ENCODE assay signal across 31 mouse cellular contexts in genomic region chr12:93188940-93189339, GRCm38 (mm10).
"Had no signal": no experiment of that assay in that cellular context is flagged by ENCODE, and none has a peak within 500 bp of the region (broad histone marks: within the 10 kb centered on the region; RNA-seq: fewer than 3 reads in every experiment).

No protein-coding gene starts in this region.

- ATAC-seq: liver, embryonic 12.5 days; liver, postnatal 0 days; midbrain, embryonic 13.5 days; midbrain, embryonic 15.5 days; midbrain, embryonic 16.5 days had no signal

- H3K4me2 ChIP-seq: limb, embryonic 12.5 days; limb, embryonic 13.5 days; limb, embryonic 15.5 days; liver, embryonic 11.5 days; liver, embryonic 12.5 days; liver, embryonic 13.5 days; liver, embryonic 15.5 days; lung, embryonic 14.5 days; lung, embryonic 15.5 days; midbrain, embryonic 11.5 days; midbrain, embryonic 12.5 days; midbrain, embryonic 13.5 days; midbrain, embryonic 15.5 days; neural tube, embryonic 12.5 days had no signal

- H3K27ac ChIP-seq: left cerebral cortex, adult 2 months; limb, embryonic 10.5 days; limb, embryonic 12.5 days; limb, embryonic 13.5 days; limb, embryonic 15.5 days; liver, embryonic 12.5 days; liver, embryonic 13.5 days; liver, embryonic 14.5 days; liver, embryonic 15.5 days; lung, embryonic 15.5 days; macrophage; midbrain, embryonic 10.5 days; midbrain, embryonic 12.5 days; midbrain, embryonic 13.5 days; midbrain, embryonic 15.5 days; neural tube, embryonic 12.5 days had no signal

- H3K9ac ChIP-seq: limb, embryonic 12.5 days; limb, embryonic 13.5 days; limb, embryonic 15.5 days; liver, embryonic 12.5 days; liver, embryonic 13.5 days; liver, embryonic 14.5 days; liver, embryonic 15.5 days; liver, postnatal 0 days; lung, embryonic 14.5 days; lung, embryonic 15.5 days; midbrain, embryonic 12.5 days; midbrain, embryonic 13.5 days; midbrain, embryonic 15.5 days; neural tube, embryonic 12.5 days had no signal

- H3K27me3 ChIP-seq: limb, embryonic 12.5 days; limb, embryonic 13.5 days; limb, embryonic 15.5 days; liver, embryonic 12.5 days; liver, embryonic 13.5 days; liver, embryonic 15.5 days; lung, embryonic 15.5 days; megakaryocyte, embryonic 14.5 days; midbrain, embryonic 12.5 days; midbrain, embryonic 13.5 days; midbrain, embryonic 15.5 days; neural tube, embryonic 12.5 days had no signal

- H3K36me3 ChIP-seq: limb, embryonic 10.5 days; limb, embryonic 12.5 days; limb, embryonic 13.5 days; limb, embryonic 15.5 days; liver, embryonic 12.5 days; liver, embryonic 13.5 days; liver, embryonic 15.5 days; lung, embryonic 15.5 days; midbrain, embryonic 10.5 days; midbrain, embryonic 12.5 days; midbrain, embryonic 13.5 days; midbrain, embryonic 15.5 days; neural tube, embryonic 12.5 days had no signal

- DNase-seq: left cerebral cortex, postnatal 4 days; liver; liver, embryonic 13.5 days; liver, postnatal 0 days; lung, adult 18-20 months; lung, embryonic 14.5 days; lung, postnatal 10 days; lung, postnatal 14 days; lung, postnatal 36 days; lung, postnatal 4 days; midbrain, embryonic 14.5 days had no signal

- H3K9me3 ChIP-seq: limb, embryonic 10.5 days; limb, embryonic 12.5 days; limb, embryonic 13.5 days; limb, embryonic 15.5 days; liver, embryonic 12.5 days; liver, embryonic 13.5 days; liver, embryonic 15.5 days; lung, embryonic 15.5 days; midbrain, embryonic 10.5 days; midbrain, embryonic 12.5 days; midbrain, embryonic 13.5 days; midbrain, embryonic 15.5 days; neural tube, embryonic 12.5 days had no signal

- H3K4me1 ChIP-seq: limb, embryonic 10.5 days; limb, embryonic 12.5 days; limb, embryonic 13.5 days; limb, embryonic 15.5 days; liver, embryonic 12.5 days; liver, embryonic 13.5 days; liver, embryonic 15.5 days; lung, embryonic 15.5 days; megakaryocyte, embryonic 14.5 days; midbrain, embryonic 10.5 days; midbrain, embryonic 12.5 days; midbrain, embryonic 13.5 days; midbrain, embryonic 15.5 days; neural tube, embryonic 12.5 days had no signal

- H3K4me3 ChIP-seq: left cerebral cortex, adult 2 months; limb, embryonic 10.5 days; limb, embryonic 12.5 days; limb, embryonic 13.5 days; limb, embryonic 15.5 days; liver, embryonic 12.5 days; liver, embryonic 13.5 days; liver, embryonic 15.5 days; lung, embryonic 15.5 days; megakaryocyte, embryonic 14.5 days; midbrain, embryonic 10.5 days; midbrain, embryonic 12.5 days; midbrain, embryonic 13.5 days; midbrain, embryonic 15.5 days; myocyte; neural tube, embryonic 12.5 days had no signal
